Mouse (Mus musculus): ENCODE measurements around the gene Sbk2. TPM values are rescaled to one million over a fixed set of nuclear protein-coding genes. Genes with fewer than 3 reads are reported as not detected.
A peak's percentile ranks its signal among the peaks of the same experiment; 100 is the strongest.
"Not testable (repeated sequence)": the region's sequence is repeated elsewhere in the genome, so short reads cannot be mapped to it uniquely, and the experiment has no call there.

Gene Sbk2
- polyA plus RNA-seq (2016; fragmentation: Nextera tagmentation; extraction: Ambion mirVana) = 0.05 and 0.26 TPM in 2 replicates

- DNase-seq (ENCODE audit: low spot score) = peak; percentile 54
- no peaks in the 10 kb centered on the region for H3K27me3 ChIP-seq (ENCODE audit: low read depth, poor library complexity, severe bottlenecking)
- H3K4me3 ChIP-seq = peak within 1 kb of the TSS; percentile 31; the same call in 1 of the 2 replicates
- H3K4me1 ChIP-seq = peaks cover 5% of the 10 kb centered on the region; the same call in 1 of the 2 replicates
- no peaks in the 10 kb centered on the region for H3K36me3 ChIP-seq
- H3K9me3 ChIP-seq (replicated peaks) = no peaks in the 10 kb centered on the region
- 8% methylated on average over 10 of the region's 10 CpGs for WGBS
- H3K27ac ChIP-seq (replicated peaks) = no peak within 1 kb of the TSS
These were observed at the start of gene Sbk2 for GRCm38 (mm10) chr7:4964272-4964671. Gene Sbk2, minus strand, starts transcription at chr7:4964406.

GRCm38 (mm10) chr7:5012681-5013513 is 48.7 kb upstream of the Sbk2 start:
- peak overlapping the region; percentile 77 for H3K4me3 ChIP-seq
- peaks cover 15% of the 10 kb centered on the region for H3K4me1 ChIP-seq
- DNase-seq (ENCODE audit: low spot score) = no peak
- H3K36me3 ChIP-seq = peaks cover 65% of the 10 kb centered on the region
- peaks cover 10% of the 10 kb centered on the region for H3K9me3 ChIP-seq (replicated peaks)
- WGBS = 90% methylated on average over 27 of the region's 27 CpGs
- no peaks in the 10 kb centered on the region for H3K27me3 ChIP-seq (ENCODE audit: low read depth, poor library complexity, severe bottlenecking)
- H3K27ac ChIP-seq (replicated peaks) = no peak overlapping the region

GRCm38 (mm10) chr7:5008229-5008628 is 44.0 kb upstream of the Sbk2 start:
- H3K4me3 ChIP-seq = 0 out of 2 replicates have a peak overlapping the region, but pooled peaks have one; percentile 11
- no peak overlapping the region for H3K27ac ChIP-seq (replicated peaks)
- no peak for DNase-seq (ENCODE audit: low spot score)
- WGBS = 95% methylated on average over 26 of the region's 26 CpGs
- no peaks in the 10 kb centered on the region for H3K27me3 ChIP-seq (ENCODE audit: low read depth, poor library complexity, severe bottlenecking)
- peaks cover 75% of the 10 kb centered on the region for H3K36me3 ChIP-seq
- H3K4me1 ChIP-seq = peaks cover 2% of the 10 kb centered on the region
- H3K9me3 ChIP-seq (replicated peaks) = peaks cover 19% of the 10 kb centered on the region

- not testable (repeated sequence) for H3K27ac ChIP-seq (replicated peaks); DNase-seq (ENCODE audit: low spot score); H3K4me1 ChIP-seq; H3K4me3 ChIP-seq; H3K27me3 ChIP-seq (ENCODE audit: low read depth, poor library complexity, severe bottlenecking)
- Histone ChIP-seq H3K36me3 (peaks cover 22% of the 10 kb centered on the region), H3K9me3 (replicated peaks) (peaks cover 21% of the 10 kb centered on the region)
- WGBS = 77% methylated on average over 8 of the region's 8 CpGs
These were observed 38.7 kb upstream of the Sbk2 start for GRCm38 (mm10) chr7:5002876-5003275.

GRCm38 (mm10) chr7:4999876-5000275 is 35.7 kb upstream of the Sbk2 start:
- DNase-seq (ENCODE audit: low spot score) = no peak
- Histone ChIP-seq H3K27ac (replicated peaks) (no peak overlapping the region), H3K27me3 (ENCODE audit: low read depth, poor library complexity, severe bottlenecking) (peaks cover 5% of the 10 kb centered on the region), H3K4me3 (no peak overlapping the region), H3K4me1 (peaks cover 19% of the 10 kb centered on the region), H3K36me3 (no peaks in the 10 kb centered on the region), H3K9me3 (replicated peaks) (peaks cover 21% of the 10 kb centered on the region)
- 69% methylated on average over 2 of the region's 2 CpGs for WGBS

- 78% methylated on average over 8 of the region's 8 CpGs for WGBS
- H3K4me1 ChIP-seq = peaks cover 42% of the 10 kb centered on the region
- no peak for DNase-seq (ENCODE audit: low spot score)
- peaks cover 33% of the 10 kb centered on the region for H3K27me3 ChIP-seq (ENCODE audit: low read depth, poor library complexity, severe bottlenecking)
- H3K9me3 ChIP-seq (replicated peaks) = peaks cover 25% of the 10 kb centered on the region
- peak overlapping the region; percentile 78 for H3K4me3 ChIP-seq
- H3K27ac ChIP-seq (replicated peaks) = no peak overlapping the region
- H3K36me3 ChIP-seq = peaks cover 28% of the 10 kb centered on the region
These were observed 32.7 kb upstream of the Sbk2 start for GRCm38 (mm10) chr7:4996934-4997333.

- Histone ChIP-seq H3K4me1 (peaks cover 42% of the 10 kb centered on the region), H3K36me3 (peaks cover 35% of the 10 kb centered on the region), H3K4me3 (peak within 1 kb of the TSS; percentile 78), H3K9me3 (replicated peaks) (peaks cover 26% of the 10 kb centered on the region), H3K27ac (replicated peaks) (peak within 1 kb of the TSS; percentile 90), H3K27me3 (ENCODE audit: low read depth, poor library complexity, severe bottlenecking) (peaks cover 33% of the 10 kb centered on the region)
- 7% methylated on average over 20 of the region's 26 CpGs for WGBS
- peak; percentile 94 for DNase-seq (ENCODE audit: low spot score)
These were observed 32.0 kb upstream of the Sbk2 start, which contains the start of gene Zfp579 for GRCm38 (mm10) chr7:4996003-4996895. Gene Zfp579, minus strand, starts transcription at chr7:4996158.

- peaks cover 42% of the 10 kb centered on the region for H3K4me1 ChIP-seq
- DNase-seq (ENCODE audit: low spot score) = no peak
- H3K36me3 ChIP-seq = peaks cover 42% of the 10 kb centered on the region
- peaks cover 34% of the 10 kb centered on the region for H3K9me3 ChIP-seq (replicated peaks)
- H3K4me3 ChIP-seq = peak overlapping the region; percentile 78
- 7% methylated on average over 19 of the region's 19 CpGs for whole genome bisulfite sequencing
- peaks cover 33% of the 10 kb centered on the region for H3K27me3 ChIP-seq (ENCODE audit: low read depth, poor library complexity, severe bottlenecking)
- H3K27ac ChIP-seq (replicated peaks) = peak overlapping the region; percentile 90
These were observed 31.2 kb upstream of the Sbk2 start for GRCm38 (mm10) chr7:4995268-4996002.

GRCm38 (mm10) chr7:4993999-4994788 is 30.0 kb upstream of the Sbk2 start:
- Histone ChIP-seq H3K4me1 (peaks cover 42% of the 10 kb centered on the region), H3K36me3 (peaks cover 42% of the 10 kb centered on the region), H3K27me3 (ENCODE audit: low read depth, poor library complexity, severe bottlenecking) (peaks cover 33% of the 10 kb centered on the region), H3K4me3 (peak overlapping the region; percentile 78), H3K9me3 (replicated peaks) (peaks cover 34% of the 10 kb centered on the region), H3K27ac (replicated peaks) (no peak overlapping the region; the same call in 1 of the 2 replicates)
- WGBS = 48% methylated on average over 59 of the region's 59 CpGs
- DNase-seq (ENCODE audit: low spot score) = peak; percentile 40

- H3K27ac ChIP-seq (replicated peaks) = no peak overlapping the region; the same call in 1 of the 2 replicates
- 25% methylated on average over 55 of the region's 55 CpGs for WGBS
- peaks cover 42% of the 10 kb centered on the region for H3K4me1 ChIP-seq
- peaks cover 33% of the 10 kb centered on the region for H3K27me3 ChIP-seq (ENCODE audit: low read depth, poor library complexity, severe bottlenecking)
- DNase-seq (ENCODE audit: low spot score) = no peak
- peaks cover 42% of the 10 kb centered on the region for H3K36me3 ChIP-seq
- peak overlapping the region; percentile 78 for H3K4me3 ChIP-seq
- peaks cover 34% of the 10 kb centered on the region for H3K9me3 ChIP-seq (replicated peaks)
These were observed 29.3 kb upstream of the Sbk2 start for GRCm38 (mm10) chr7:4993347-4993998.

- 75% methylated on average over 2 of the region's 2 CpGs for WGBS
- Histone ChIP-seq H3K36me3 (peaks cover 27% of the 10 kb centered on the region), H3K27ac (replicated peaks) (no peak overlapping the region), H3K27me3 (ENCODE audit: low read depth, poor library complexity, severe bottlenecking) (peaks cover 12% of the 10 kb centered on the region), H3K4me1 (peaks cover 7% of the 10 kb centered on the region), H3K9me3 (replicated peaks) (peaks cover 17% of the 10 kb centered on the region), H3K4me3 (no peak overlapping the region)
- no peak for DNase-seq (ENCODE audit: low spot score)
These were observed 24.0 kb upstream of the Sbk2 start for GRCm38 (mm10) chr7:4988250-4988649.
